Mouse (Mus musculus) cortical plate, adult 2 months (tissue): ENCODE measurements around the gene Pilrb2. TPM values are rescaled to one million over a fixed set of nuclear protein-coding genes. Genes with fewer than 3 reads are reported as not detected.

Experiments
- H3K27ac ChIP-seq: fragments of 200-500 bp; 2 replicates; pipeline ENCODE4 v1.5.1; 2012; ENCODE audit warnings: low read length, control low read depth, inconsistent platforms; ENCODE audit not compliant: insufficient read depth
- H3K4me1 ChIP-seq: fragments of 200-500 bp; 2 replicates; pipeline ENCODE4 v1.6.1; 2011; ENCODE audit warnings: low read length; ENCODE audit not compliant: control insufficient read depth, insufficient read depth
- H3K4me3 ChIP-seq: fragments of 200-500 bp; 2 replicates; pipeline ENCODE4 v1.5.1; 2011; ENCODE audit warnings: mild to moderate bottlenecking, low read length, control low read depth; ENCODE audit not compliant: insufficient read depth
- CTCF ChIP-seq: fragments of 200-500 bp; IDR thresholded peaks from 2 replicates; pipeline ENCODE4 v1.5.1; 2011; ENCODE audit warnings: mild to moderate bottlenecking, control low read depth, low read length; ENCODE audit not compliant: insufficient read depth; ENCODE audit errors: extremely low read depth
- POLR2A ChIP-seq: fragments of 200-500 bp; IDR thresholded peaks from 2 replicates; pipeline ENCODE4 v1.6.1; 2011; ENCODE audit warnings: mild to moderate bottlenecking, low read length, control low read depth; ENCODE audit not compliant: insufficient read depth; ENCODE audit errors: extremely low read depth
- polyA plus RNA-seq: library from polyadenylated mRNA; depleted of rRNA; stranded (reverse); fragments of >200 nt; gene quantifications from 2 replicates; pipeline ENCODE4 v1.2.3, GENCODE M21; 2012

The Pilrb2 gene
- polyA plus RNA-seq, 1 experiment: 0.42 TPM

- Histone ChIP-seq H3K27ac (no peak overlapping the region), H3K4me1 (no peaks in the 10 kb centered on the region), H3K4me3 (no peak overlapping the region)
- TF ChIP-seq POLR2A (no peak), CTCF (no peak)
Measured at GRCm38 (mm10) chr5:137833500-137833899, 38.1 kb downstream of the Pilrb2 start.

GRCm38 (mm10) chr5:137831506-137831905, 40.1 kb downstream of the Pilrb2 start:
- H3K4me3 ChIP-seq: no peak overlapping the region
- no peak for TF ChIP-seq POLR2A
- no peak for TF ChIP-seq CTCF
- H3K27ac ChIP-seq: no peak overlapping the region
- H3K4me1 ChIP-seq: no peaks in the 10 kb centered on the region

- Histone ChIP-seq H3K4me1 (no peaks in the 10 kb centered on the region), H3K4me3 (no peak overlapping the region), H3K27ac (peak overlapping the region; percentile 5; the same call in 1 of the 2 replicates)
- no peak for TF ChIP-seq POLR2A
- no peak for TF ChIP-seq CTCF
Measured at GRCm38 (mm10) chr5:137831106-137831505, 40.5 kb downstream of the Pilrb2 start.

GRCm38 (mm10) chr5:137830238-137830637, 41.4 kb downstream of the Pilrb2 start:
- Histone ChIP-seq H3K4me3 (no peak overlapping the region), H3K27ac (0 out of 2 replicates have a peak overlapping the region, but pooled peaks have one; percentile 5), H3K4me1 (no peaks in the 10 kb centered on the region)
- TF ChIP-seq POLR2A (no peak), CTCF (no peak)

- no peak overlapping the region for H3K27ac ChIP-seq
- H3K4me3 ChIP-seq: no peak overlapping the region
- no peak for TF ChIP-seq CTCF
- TF ChIP-seq POLR2A: no peak
- no peaks in the 10 kb centered on the region for H3K4me1 ChIP-seq
Measured at GRCm38 (mm10) chr5:137828694-137829093, 42.9 kb downstream of the Pilrb2 start.

- TF ChIP-seq CTCF (no peak), POLR2A (no peak)
- Histone ChIP-seq H3K4me1 (no peaks in the 10 kb centered on the region), H3K4me3 (no peak overlapping the region), H3K27ac (no peak overlapping the region)
Measured at GRCm38 (mm10) chr5:137826421-137826820, 45.2 kb downstream of the Pilrb2 start.

- H3K4me3 ChIP-seq: no peak overlapping the region
- no peak for TF ChIP-seq POLR2A
- no peak for TF ChIP-seq CTCF
- no peak overlapping the region for H3K27ac ChIP-seq
- no peaks in the 10 kb centered on the region for H3K4me1 ChIP-seq
Measured at GRCm38 (mm10) chr5:137825971-137826370, 45.6 kb downstream of the Pilrb2 start.

GRCm38 (mm10) chr5:137825030-137825429, 46.6 kb downstream of the Pilrb2 start:
- TF ChIP-seq POLR2A (no peak), CTCF (no peak)
- no peaks in the 10 kb centered on the region for H3K4me1 ChIP-seq
- no peak overlapping the region for H3K4me3 ChIP-seq
- H3K27ac ChIP-seq: no peak overlapping the region

- H3K4me1 ChIP-seq: no peaks in the 10 kb centered on the region
- H3K4me3 ChIP-seq: no peak overlapping the region
- no peak overlapping the region for H3K27ac ChIP-seq
- TF ChIP-seq CTCF: no peak
- TF ChIP-seq POLR2A: no peak
Measured at GRCm38 (mm10) chr5:137823455-137824045, 48.1 kb downstream of the Pilrb2 start.

- no peak overlapping the region for H3K27ac ChIP-seq
- H3K4me1 ChIP-seq: no peaks in the 10 kb centered on the region
- H3K4me3 ChIP-seq: no peak overlapping the region
- no peak for TF ChIP-seq POLR2A
- no peak for TF ChIP-seq CTCF
Measured at GRCm38 (mm10) chr5:137822602-137823001, 49.0 kb downstream of the Pilrb2 start.
